Mouse (Mus musculus): ENCODE data around the gene AW011738. TPM values are rescaled to one million over a fixed set of nuclear protein-coding genes. Genes with fewer than 3 reads are reported as not detected.
A peak's percentile ranks its signal among the peaks of the same experiment; 100 is the strongest.

Gene AW011738
- polyA plus RNA-seq, 1 experiment from 2014 or later = 3.9 TPM

- peaks cover 99% of the 10 kb centered on the region for H3K4me1 ChIP-seq
These were observed 14.2 kb upstream of the AW011738 start for GRCm38 (mm10) chr4:156188811-156189323.

GRCm38 (mm10) chr4:156192421-156193199 lies 10.5 kb upstream of the AW011738 start:
- Histone ChIP-seq H3K4me1 (peaks cover 93% of the 10 kb centered on the region), H3K27ac (peak overlapping the region; percentile 56), H3K9me3 (no peaks in the 10 kb centered on the region), H3K27me3 (ENCODE audit: poor library complexity, severe bottlenecking) (no peaks in the 10 kb centered on the region), H3K4me3 (peak overlapping the region; percentile 92), H3K36me3 (replicated peaks) (peaks cover 66% of the 10 kb centered on the region)
- WGBS = 59% methylated on average over 8 of the region's 8 CpGs
- no peak for DNase-seq (ENCODE audit: extremely low spot score, low spot score)

More at GRCm38 (mm10) chr4:156188811-156189323, 14.2 kb upstream of the AW011738 start:
- Histone ChIP-seq H3K9me3 (no peaks in the 10 kb centered on the region), H3K36me3 (replicated peaks) (peaks cover 82% of the 10 kb centered on the region), H3K4me3 (peak overlapping the region; percentile 52), H3K27ac (peak overlapping the region; percentile 89), H3K27me3 (ENCODE audit: poor library complexity, severe bottlenecking) (no peaks in the 10 kb centered on the region)
- DNase-seq (ENCODE audit: extremely low spot score, low spot score) = peak; percentile 72
- WGBS = 1% methylated on average over 6 of the region's 6 CpGs

GRCm38 (mm10) chr4:156193200-156193590 lies 9.9 kb upstream of the AW011738 start:
- peak overlapping the region; percentile 92 for H3K4me3 ChIP-seq
- no peaks in the 10 kb centered on the region for H3K27me3 ChIP-seq (ENCODE audit: poor library complexity, severe bottlenecking)
- H3K27ac ChIP-seq = peak overlapping the region; percentile 56; the same call in 1 of the 2 replicates
- H3K36me3 ChIP-seq (replicated peaks) = peaks cover 61% of the 10 kb centered on the region
- peaks cover 93% of the 10 kb centered on the region for H3K4me1 ChIP-seq
- no peak for DNase-seq (ENCODE audit: extremely low spot score, low spot score)
- WGBS = 22% methylated on average over 2 of the region's 2 CpGs
- no peaks in the 10 kb centered on the region for H3K9me3 ChIP-seq

- peaks cover 61% of the 10 kb centered on the region for H3K36me3 ChIP-seq (replicated peaks)
- peaks cover 92% of the 10 kb centered on the region for H3K4me1 ChIP-seq
- WGBS = 71% methylated on average over 5 of the region's 5 CpGs
- H3K4me3 ChIP-seq = peak overlapping the region; percentile 92; the same call in 1 of the 2 replicates
- no peak for DNase-seq (ENCODE audit: extremely low spot score, low spot score)
- 0 out of 2 replicates have a peak overlapping the region, but pooled peaks have one; percentile 56 for H3K27ac ChIP-seq
- H3K9me3 ChIP-seq = no peaks in the 10 kb centered on the region
- H3K27me3 ChIP-seq (ENCODE audit: poor library complexity, severe bottlenecking) = no peaks in the 10 kb centered on the region
These were observed 9.2 kb upstream of the AW011738 start for GRCm38 (mm10) chr4:156193906-156194305.

GRCm38 (mm10) chr4:156194346-156194745 lies 8.8 kb upstream of the AW011738 start:
- whole genome bisulfite sequencing = 29% methylated on average over 6 of the region's 6 CpGs
- Histone ChIP-seq H3K4me1 (peaks cover 88% of the 10 kb centered on the region), H3K4me3 (peak overlapping the region; percentile 92; the same call in 1 of the 2 replicates), H3K36me3 (replicated peaks) (peaks cover 61% of the 10 kb centered on the region), H3K9me3 (no peaks in the 10 kb centered on the region), H3K27me3 (ENCODE audit: poor library complexity, severe bottlenecking) (no peaks in the 10 kb centered on the region), H3K27ac (0 out of 2 replicates have a peak overlapping the region, but pooled peaks have one; percentile 40)
- DNase-seq (ENCODE audit: extremely low spot score, low spot score) = no peak

- no peaks in the 10 kb centered on the region for H3K27me3 ChIP-seq (ENCODE audit: poor library complexity, severe bottlenecking)
- H3K36me3 ChIP-seq (replicated peaks) = peaks cover 43% of the 10 kb centered on the region
- DNase-seq (ENCODE audit: extremely low spot score, low spot score) = peak; percentile 40
- H3K4me1 ChIP-seq = peaks cover 69% of the 10 kb centered on the region
- H3K27ac ChIP-seq = peak overlapping the region; percentile 96
- WGBS = 4% methylated on average over 35 of the region's 35 CpGs
- peak overlapping the region; percentile 92 for H3K4me3 ChIP-seq
- H3K9me3 ChIP-seq = no peaks in the 10 kb centered on the region
These were observed 6.9 kb upstream of the AW011738 start for GRCm38 (mm10) chr4:156195927-156196870.

GRCm38 (mm10) chr4:156197131-156197828 lies 5.8 kb upstream of the AW011738 start, which contains the start of gene Agrn:
Agrn (minus strand) TSS chr4:156197488.
- Histone ChIP-seq H3K4me3 (peak within 1 kb of the TSS; percentile 92), H3K36me3 (replicated peaks) (peaks cover 32% of the 10 kb centered on the region), H3K9me3 (no peaks in the 10 kb centered on the region), H3K4me1 (peaks cover 62% of the 10 kb centered on the region), H3K27ac (peak within 1 kb of the TSS; percentile 96), H3K27me3 (ENCODE audit: poor library complexity, severe bottlenecking) (peaks cover 4% of the 10 kb centered on the region)
- DNase-seq (ENCODE audit: extremely low spot score, low spot score) = no peak
- under 1% methylated on average over 51 of the region's 88 CpGs for WGBS

- peaks cover 27% of the 10 kb centered on the region for H3K36me3 ChIP-seq (replicated peaks)
- DNase-seq (ENCODE audit: extremely low spot score, low spot score) = peak; percentile 93
- H3K9me3 ChIP-seq = no peaks in the 10 kb centered on the region
- under 1% methylated on average over 26 of the region's 26 CpGs for WGBS
- peaks cover 10% of the 10 kb centered on the region for H3K27me3 ChIP-seq (ENCODE audit: poor library complexity, severe bottlenecking)
- H3K4me3 ChIP-seq = peak overlapping the region; percentile 92
- peak overlapping the region; percentile 96 for H3K27ac ChIP-seq
- H3K4me1 ChIP-seq = peaks cover 62% of the 10 kb centered on the region
These were observed 5.3 kb upstream of the AW011738 start for GRCm38 (mm10) chr4:156197829-156198205.

- H3K27ac ChIP-seq = no peak within 1 kb of the TSS
- DNase-seq (ENCODE audit: extremely low spot score, low spot score) = no peak
- peaks cover 31% of the 10 kb centered on the region for H3K27me3 ChIP-seq (ENCODE audit: poor library complexity, severe bottlenecking)
- H3K4me1 ChIP-seq = peaks cover 62% of the 10 kb centered on the region
- no peak within 1 kb of the TSS for H3K4me3 ChIP-seq
- H3K9me3 ChIP-seq = no peaks in the 10 kb centered on the region
- no peaks in the 10 kb centered on the region; the same call in 1 of the 2 replicates for H3K36me3 ChIP-seq (replicated peaks)
- 71% methylated on average over 10 of the region's 10 CpGs for WGBS
These were observed 2.3 kb upstream of the AW011738 start, which contains the start of gene Isg15 for GRCm38 (mm10) chr4:156200623-156201475. Isg15 (minus strand) TSS chr4:156200818.

GRCm38 (mm10) chr4:156202462-156202893 lies 626 bp upstream of the AW011738 start:
- Histone ChIP-seq H3K4me3 (peak overlapping the region; percentile 73), H3K9me3 (no peaks in the 10 kb centered on the region), H3K36me3 (replicated peaks) (peaks cover 12% of the 10 kb centered on the region), H3K27ac (peak overlapping the region; percentile 91), H3K27me3 (ENCODE audit: poor library complexity, severe bottlenecking) (peaks cover 31% of the 10 kb centered on the region), H3K4me1 (peaks cover 51% of the 10 kb centered on the region)
- 50% methylated on average over 12 of the region's 12 CpGs for WGBS
- no peak for DNase-seq (ENCODE audit: extremely low spot score, low spot score)

Data from forebrain, embryonic 10.5 days (tissue).